Mouse (Mus musculus) neutrophil, adult 5-6 weeks (primary cell): ENCODE results near the gene Timm9. TPM values are rescaled to one million over a fixed set of nuclear protein-coding genes. Genes with fewer than 3 reads are reported as not detected.
A peak's percentile ranks its signal among the peaks of the same experiment; 100 is the strongest.

ENCODE experiments used
- ATAC-seq: fragments of 151-379, 151-347 bp; 2 replicates; pipeline ENCODE4 v1.8.0; 2017; ENCODE audit warnings: mild to moderate bottlenecking, moderate TSS enrichment; ENCODE audit not compliant: insufficient number of reproducible peaks, poor library complexity, low FRiP score, severe bottlenecking; ENCODE audit errors: extremely low read depth
- total RNA-seq: library from RNA; stranded (forward); fragments of 200-1000 nt; gene quantifications from 2 replicates; pipeline ENCODE4 v1.2.3, GENCODE M21; 2017

Gene Timm9
- 28.6 and 40.3 TPM in 2 replicates for total RNA-seq

DNA sequence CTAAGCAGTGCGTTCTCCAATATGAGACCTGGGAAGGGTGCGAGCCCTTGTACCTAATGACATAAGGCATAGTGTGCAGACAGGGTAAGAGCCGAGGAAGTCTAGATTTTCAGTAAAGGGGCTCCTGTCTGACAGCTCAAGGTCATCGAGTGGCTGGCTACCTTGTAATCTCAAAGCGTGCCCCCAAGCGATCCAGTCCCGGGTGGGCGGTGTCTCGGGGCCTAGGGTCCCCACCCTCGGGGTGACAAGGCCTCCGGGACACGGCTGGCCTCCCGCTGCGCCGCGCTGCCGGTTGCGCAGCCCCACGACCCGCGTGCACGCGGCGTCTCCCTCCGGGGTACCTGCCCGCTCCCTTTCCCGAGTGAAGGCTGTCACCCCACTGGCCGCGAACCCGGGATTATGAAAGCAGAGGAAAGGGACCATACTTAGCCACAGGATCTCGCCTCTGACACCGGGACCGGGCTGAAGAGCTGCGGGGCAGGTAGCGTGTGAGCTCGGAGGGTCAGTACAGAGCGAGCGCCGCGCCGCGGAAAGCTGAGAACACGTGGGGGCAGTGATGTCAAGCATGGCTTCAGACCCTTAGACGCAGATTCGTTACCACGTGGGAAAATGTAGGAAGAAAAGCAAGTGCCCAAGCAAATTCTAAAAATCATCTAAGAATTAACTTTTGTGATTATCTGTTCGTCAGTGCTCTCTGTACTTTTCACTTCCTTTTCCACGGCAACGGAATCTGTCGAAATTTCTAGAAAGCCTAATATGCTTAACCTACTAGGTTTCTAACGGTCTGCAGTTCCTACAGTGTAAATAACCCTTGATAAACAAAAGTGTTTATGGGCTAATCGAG lies at the start of gene Timm9, which contains the start of gene 2700049A03Rik:
TSS of gene Timm9 (minus strand) at position 555 of the 844 bp plus-strand sequence.
TSS of gene 2700049A03Rik (plus strand) at position 719 of the 844 bp plus-strand sequence.
- peak; percentile 72 for ATAC-seq

DNA sequence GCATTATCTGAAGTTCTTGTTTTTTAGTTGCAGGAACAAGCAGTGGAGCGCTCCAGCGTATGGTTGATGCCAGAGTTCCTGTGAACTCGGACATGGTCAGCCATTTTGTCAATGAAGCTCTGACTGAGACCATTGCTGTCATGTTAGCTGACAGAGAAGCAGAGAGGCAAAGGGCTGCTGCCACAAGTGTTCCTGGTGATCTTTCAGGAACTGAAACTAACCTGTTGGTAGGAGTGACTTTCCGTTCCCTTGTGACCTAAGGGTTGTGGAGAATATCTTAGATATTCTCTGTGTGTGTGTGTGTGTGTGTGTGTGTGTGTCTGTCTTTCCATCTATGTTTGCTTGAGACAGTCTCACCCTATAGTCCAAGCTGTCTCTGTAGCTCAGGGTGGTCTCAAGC lies 47.9 kb upstream of the Timm9 start:
- ATAC-seq = no peak

DNA sequence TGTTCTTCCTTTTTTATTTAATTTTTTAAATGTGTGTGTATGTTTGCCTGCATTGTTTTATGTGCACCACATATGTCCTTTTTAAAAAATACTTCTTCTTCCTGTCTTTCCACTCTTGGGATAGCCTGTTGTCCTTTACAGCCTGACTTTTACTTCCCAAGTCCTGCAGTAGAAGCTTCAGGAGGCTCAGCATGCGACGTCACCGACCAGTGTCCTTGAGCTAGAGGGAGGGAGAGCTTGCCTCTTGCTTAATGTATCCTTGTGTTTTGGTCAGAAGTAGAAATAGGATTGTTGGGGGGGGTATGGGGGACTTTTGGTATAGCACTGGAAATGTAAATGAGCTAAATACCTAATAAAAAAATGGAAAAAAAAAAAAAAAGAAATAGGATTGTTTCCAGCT lies 47.3 kb upstream of the Timm9 start:
- no peak for ATAC-seq

DNA sequence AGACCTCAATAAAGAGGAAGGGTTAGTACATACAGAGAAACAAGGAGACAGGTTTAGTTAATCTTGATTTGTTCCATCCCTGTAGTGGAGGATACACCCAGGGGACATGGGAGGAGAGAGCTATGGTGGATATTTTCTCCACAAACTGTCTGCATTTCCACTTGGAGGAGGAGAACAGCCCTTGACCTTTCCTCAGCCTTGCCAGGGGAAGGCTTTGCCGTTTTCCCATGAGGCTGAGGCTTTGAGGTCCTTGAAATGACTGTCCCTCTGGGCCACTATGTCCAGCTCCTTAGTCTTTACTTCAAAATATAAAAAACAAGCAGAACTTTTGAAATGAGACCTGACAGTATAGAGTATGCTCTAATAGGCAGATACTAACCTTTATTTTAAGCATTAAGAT lies 33.4 kb upstream of the Timm9 start:
- no peak for ATAC-seq

DNA sequence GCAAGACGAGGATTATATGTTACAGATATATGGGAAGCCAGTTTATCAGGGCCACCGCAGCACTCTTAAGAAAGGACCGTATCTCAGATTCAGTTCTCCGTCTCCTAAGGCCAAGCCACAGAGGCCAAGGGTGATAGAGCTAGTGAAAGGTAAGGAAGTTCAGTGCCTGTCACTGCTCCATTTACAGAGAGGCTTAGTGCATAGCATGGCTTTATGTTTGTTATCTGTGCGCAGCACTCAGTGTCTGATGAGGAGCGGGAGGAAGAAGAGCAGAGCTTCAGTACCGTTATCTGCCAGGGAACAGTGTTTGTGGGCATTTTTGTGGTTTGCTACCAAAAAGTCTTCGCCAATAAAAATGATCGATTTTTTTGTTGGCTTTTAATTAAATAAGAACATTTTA lies 27.9 kb upstream of the Timm9 start:
- no peak for ATAC-seq

DNA sequence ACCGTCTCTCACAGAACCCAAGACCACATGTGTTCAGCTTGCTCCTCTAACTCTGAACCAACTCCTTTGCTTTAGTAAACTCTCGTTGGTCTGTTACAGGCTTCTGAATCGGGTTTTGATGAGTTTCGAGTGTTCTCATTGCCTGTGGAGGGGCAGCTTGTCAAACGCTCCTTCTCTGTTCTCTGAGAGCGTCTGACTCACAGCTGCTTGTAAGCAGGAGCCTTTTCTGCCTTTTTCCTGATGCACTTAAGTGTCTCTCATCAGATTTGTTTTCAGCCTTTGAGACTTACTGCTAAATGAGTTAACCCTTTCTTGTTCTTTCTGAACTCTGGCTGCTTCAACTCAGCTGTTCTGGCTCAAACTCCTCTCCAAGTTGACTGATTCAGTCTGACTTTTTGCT lies 21.5 kb upstream of the Timm9 start:
- no peak for ATAC-seq

DNA sequence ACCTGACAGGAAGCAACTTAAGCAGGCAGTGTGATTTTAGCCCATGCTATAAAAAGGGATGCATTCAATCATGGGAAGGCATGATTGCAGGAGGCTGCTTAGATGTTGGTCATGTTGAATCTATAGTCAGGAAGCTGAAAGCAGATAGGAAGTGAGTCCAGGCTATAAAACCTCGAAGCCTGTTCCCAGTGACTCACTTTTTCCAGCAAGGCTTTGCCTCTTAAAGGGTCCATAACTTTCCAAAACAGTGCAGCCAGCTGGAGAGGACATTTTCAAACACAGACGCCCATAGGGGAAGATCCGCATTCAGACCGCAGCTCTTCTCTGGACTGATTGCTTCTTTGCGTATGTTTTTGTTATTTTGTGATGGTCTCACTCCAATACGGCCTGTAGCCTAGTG lies 18.5 kb upstream of the Timm9 start:
- ATAC-seq = no peak

DNA sequence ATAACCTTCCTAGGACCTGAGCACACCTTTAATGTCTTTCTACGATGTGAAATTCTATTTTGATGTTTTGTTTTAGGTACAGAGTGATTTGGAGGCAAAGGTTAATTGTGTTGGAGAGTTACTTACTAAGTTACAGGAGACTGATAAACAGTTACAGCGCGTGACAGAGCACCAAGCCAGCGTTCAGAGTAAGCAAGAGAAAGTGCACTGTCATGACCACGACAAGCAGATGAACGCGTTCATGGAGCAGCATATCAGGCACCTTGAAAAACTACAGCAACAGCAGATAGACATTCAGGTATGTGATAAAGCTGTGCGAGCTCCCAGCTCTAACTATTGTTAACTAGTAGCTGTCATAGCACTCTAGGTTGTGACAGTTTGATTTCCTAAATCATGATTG lies 13.7 kb upstream of the Timm9 start:
- ATAC-seq = no peak

DNA sequence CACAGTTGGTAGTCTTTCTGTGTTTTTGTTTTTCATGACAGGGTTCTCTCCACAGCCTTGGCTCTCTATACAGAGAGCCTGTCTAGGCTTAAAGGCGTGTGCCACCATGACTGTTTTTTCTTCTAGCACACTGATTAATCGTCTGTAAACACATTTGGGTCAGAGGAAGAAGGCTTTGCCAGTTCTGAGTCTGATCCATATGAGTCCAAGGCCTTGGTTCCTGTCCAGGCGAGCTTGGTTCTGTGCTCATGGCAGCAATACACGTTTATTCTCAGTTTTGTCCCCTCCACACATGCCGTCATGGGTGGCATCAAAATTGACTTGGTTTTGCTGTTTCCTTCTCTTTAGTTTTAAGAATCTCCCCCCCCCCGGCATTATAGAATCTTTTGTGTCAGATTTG lies 13.0 kb upstream of the Timm9 start:
- no peak for ATAC-seq

DNA sequence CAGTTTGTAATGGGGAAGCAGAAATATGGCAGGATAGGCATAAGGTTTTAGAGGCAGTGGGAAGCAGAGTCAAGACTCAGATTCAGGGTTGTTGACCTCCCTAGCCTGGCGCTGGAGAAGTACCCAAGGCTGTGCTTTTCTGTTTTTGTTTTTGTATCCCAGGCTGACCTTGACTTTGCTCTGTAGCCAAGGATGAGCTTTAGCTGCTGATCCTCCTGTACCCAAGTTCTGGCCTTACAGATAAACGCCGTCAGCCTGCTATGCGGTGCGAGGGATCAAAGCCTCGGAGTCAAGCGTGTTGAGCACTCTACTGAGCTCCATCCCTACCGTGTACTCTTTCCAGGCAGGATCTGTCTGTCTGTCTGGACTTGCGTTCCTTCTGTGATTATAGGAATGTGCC lies 12.3 kb upstream of the Timm9 start:
- no peak for ATAC-seq

DNA sequence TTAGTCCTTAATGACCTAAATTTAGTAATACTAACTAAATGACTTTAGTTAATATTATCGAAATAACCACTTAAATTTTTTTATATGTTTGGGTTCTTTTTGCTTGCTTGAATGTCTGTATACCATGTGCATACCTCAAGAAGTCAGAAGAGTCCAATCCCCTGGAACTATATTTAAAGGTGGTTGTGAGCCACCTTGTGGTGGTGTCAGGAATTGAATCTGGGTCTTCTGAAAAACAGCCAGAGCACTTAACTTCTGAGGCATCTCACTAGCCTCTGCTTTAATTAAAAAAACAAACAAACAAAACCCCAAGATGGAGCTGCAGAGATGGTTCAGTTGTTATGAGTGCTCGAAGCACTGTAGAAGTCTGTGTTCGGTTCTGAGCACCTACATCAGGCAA lies 11.2 kb upstream of the Timm9 start:
- 0 out of 2 replicates have a peak, but pooled peaks have one; percentile 36 for ATAC-seq

DNA sequence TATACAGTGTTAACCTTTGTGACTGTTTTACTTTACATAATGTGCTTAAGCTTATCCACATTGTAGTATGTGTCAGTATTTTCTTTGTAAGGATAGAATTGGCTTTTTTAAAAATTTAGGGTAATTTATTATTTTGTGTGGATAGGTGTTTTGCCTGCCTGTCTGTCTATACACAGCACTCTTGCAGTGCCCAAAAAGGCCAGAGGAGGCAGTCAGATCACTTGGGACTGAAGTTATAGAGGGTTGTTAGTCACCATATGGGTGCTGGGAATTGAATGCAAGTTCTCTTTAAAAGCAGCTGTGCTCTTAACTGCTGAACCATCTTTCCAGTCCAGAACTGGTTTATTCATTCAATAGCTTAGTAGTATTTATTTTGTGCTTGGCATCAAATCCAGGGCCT lies 4.7 kb upstream of the Timm9 start:
- no peak for ATAC-seq

DNA sequence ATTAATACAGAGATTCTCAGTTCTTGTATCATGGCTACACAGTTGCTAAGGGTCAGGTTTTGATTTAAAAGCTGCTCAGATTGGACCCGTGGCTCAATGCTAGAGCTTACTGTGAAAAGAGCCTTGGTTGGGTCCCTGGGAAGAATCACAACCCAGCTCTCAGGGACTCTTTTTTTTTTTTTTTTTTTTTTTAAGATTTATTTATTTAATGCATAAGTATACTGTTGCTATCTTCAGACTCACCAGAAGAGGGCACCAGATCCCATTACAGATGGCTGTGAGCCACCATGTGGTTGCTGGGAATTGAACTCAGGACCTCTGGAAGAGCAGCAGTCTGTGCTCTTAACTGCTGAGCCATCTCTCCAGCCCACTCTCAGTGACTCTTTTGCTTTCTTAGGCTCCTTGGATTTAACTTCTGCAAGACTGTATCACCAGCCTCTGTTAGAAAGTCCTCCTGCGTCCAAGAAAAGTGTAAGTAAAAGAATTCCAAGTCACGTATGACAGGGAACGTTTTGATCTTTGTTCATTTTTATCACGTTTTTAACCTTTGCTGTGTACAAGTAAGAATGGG lies 2.9 kb upstream of the Timm9 start:
- ATAC-seq = no peak

DNA sequence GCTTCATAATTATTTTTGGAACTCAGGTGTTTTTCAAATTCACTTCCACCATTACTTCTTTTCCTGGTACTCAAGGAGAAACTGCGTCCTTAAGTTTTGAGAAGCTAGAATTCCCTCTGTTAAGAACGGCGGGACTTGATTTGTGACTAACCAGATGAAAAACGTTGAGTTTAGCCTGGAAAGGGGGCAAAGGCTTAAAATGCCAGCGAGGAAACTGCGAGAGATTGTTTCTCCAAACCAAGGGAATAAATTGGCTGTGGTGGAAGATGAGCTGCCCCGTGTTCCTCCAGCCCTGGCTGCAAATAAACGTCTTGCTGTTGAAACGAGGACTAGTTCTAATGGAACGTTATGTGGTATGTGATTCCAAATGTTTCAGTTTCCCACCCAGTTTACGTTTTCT lies 1.2 kb upstream of the Timm9 start:
- ATAC-seq = no peak

DNA sequence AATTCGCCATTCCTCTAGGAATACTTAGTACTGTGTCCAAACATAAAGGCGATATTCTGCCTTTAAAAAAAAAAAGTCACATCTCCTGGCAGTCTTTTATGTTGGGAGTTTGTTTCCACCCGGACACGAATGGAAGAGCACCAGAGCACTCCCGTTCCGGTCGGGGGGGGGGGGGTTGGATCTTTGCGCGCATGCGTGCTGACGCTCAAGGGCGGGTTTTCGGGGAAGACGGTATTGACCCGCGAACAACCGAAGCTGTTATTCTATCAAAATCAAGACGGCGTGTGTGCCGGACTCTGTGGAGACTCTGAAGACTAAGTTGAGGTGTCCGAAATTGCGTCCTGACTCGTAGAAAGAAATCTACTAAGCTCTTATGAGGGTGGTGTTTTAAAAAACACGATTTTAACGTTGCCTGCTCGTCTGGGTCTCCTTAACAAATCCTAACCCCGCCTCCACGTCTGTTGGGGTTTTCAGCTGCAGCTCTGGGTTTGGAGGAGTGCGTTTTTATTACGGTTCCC lies 549 bp upstream of the Timm9 start:
- ATAC-seq = peak; percentile 77

DNA sequence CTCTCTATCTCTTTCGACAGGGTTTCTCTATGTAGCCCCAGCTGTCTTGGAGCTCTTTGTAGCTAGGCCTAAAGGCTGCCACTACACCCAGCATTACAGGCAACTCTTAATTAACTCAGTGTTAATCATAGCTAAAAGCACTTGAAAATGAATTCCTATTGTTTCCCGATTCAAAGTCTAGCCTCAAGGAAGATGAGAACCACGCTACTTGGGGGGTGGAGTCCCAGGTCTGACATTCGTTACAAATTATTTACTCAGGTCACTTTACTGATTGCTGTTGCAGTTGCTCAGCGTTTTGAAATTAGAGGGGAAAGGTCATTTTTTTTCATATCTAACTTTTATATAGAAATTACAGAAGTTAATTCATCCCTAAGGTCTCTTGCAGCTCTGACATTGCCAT lies 903 bp downstream of the Timm9 start:
- no peak for ATAC-seq

DNA sequence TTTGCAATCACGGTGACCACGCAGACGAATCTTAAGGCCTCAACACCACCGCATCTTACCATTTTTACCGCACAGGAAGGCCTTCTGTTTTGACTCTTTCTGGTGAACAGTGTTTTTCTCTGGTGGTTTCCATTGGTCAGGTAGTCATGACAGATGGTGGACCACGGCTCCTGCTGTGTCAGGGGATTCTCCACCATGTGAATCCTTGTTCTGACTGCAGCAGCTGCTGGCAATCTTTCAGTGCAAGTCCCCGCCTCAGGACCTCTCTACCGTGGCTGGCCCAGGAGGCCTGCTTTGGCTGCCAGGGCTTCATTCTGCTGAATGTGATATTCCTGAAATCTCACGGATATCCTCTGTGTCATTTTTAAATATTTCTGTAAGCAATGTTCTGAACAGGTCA lies 13.2 kb downstream of the Timm9 start:
- no peak for ATAC-seq

DNA sequence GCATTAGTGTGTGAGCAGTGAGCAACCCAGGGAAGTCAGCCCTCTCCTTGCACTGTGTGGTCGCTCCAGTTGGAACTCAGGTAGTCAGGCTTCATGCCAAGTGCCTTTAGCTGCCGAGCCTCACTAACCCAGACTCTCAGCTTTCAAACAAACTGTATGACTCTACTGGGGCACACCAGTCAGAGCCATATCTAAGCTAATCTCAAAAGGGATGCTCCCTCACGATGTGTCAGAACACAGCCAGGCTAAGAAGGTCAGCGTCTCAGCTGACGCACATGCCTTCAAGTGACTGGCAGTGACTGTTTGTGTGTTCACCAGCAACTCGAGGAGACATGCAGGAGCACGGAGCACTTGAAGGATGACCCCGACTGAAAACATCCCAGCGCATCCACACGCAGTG lies 13.8 kb downstream of the Timm9 start:
- no peak for ATAC-seq

DNA sequence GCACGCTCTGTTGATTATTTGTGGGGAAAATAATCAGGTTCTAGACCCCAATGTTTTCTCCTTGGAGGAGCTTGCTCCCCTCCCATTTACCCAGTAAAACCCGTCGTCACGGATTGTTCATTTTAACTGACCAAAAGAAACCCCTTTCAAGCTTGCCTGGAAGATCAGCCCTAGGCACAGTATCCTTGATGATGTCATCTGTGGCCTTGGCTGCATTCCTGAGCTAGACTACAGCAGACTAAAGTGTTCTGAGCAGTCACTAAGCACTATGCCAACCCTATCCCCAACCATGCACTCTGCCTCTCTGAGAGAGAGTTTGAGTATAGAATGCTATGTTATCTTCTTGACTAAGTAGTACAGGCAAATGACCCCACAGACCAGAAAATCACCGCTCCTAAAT lies 20.1 kb downstream of the Timm9 start:
- no peak for ATAC-seq

DNA sequence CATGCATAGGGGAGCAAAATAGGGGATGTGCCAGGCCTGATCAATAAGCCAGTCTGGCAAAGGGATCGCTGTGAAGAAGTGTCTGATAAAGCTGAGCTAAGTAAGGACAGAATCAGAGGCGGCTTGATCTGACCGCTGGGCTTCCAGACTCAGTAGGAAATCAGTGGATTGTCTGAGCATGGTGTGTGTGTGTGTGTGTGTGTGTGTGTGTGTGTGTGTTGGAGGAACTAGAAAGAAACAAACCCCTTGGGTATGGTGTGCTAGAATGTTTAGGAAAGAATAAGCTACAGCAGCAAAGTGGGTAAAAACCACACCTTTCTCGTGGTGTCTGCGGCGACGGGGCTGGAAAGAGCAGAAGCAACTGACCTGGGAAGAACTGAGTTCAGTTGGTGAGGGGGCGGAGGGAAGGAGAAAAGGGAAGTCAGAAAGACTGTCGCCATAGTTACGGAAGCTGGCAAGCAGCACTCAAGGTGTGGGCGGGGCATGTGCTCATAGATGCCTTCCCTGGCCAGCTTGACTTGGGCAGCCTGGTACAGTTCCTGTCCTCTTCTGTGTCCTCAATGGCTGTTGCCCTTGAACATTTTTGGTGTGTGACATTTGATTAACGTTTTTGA lies 22.7 kb downstream of the Timm9 start:
- peak; percentile 100 for ATAC-seq
